Mouse (Mus musculus): ENCODE measurements around the gene Gm1673. TPM values are rescaled to one million over a fixed set of nuclear protein-coding genes. Genes with fewer than 3 reads are reported as not detected.
A peak's percentile ranks its signal among the peaks of the same experiment; 100 is the strongest.

Gm1673 gene
- polyA plus RNA-seq, 1 experiment: 92.9 TPM

GRCm38 (mm10) chr5:33996694-33997045 lies 13.4 kb downstream of the Gm1673 start:
- Histone ChIP-seq H3K4me1 (peaks cover 34% of the 10 kb centered on the region), H3K36me3 (replicated peaks; ENCODE audit: low read length) (no peaks in the 10 kb centered on the region), H3K4me3 (replicated peaks) (peak overlapping the region; percentile 92), H3K27me3 (replicated peaks) (peaks cover 78% of the 10 kb centered on the region), H3K9me3 (peaks cover 23% of the 10 kb centered on the region)
- TF ChIP-seq FLI1 (IDR thresholded peaks at IDR 0.05; ENCODE audit: low read length): no peak
- no peak for TF ChIP-seq GATA1 (IDR thresholded peaks at IDR 0.05; ENCODE audit: borderline replicate concordance, low read length)

GRCm38 (mm10) chr5:33997051-33997741 lies 14.0 kb downstream of the Gm1673 start:
- Histone ChIP-seq H3K4me1 (peaks cover 34% of the 10 kb centered on the region), H3K4me3 (replicated peaks) (peak overlapping the region; percentile 92), H3K36me3 (replicated peaks; ENCODE audit: low read length) (no peaks in the 10 kb centered on the region), H3K9me3 (peaks cover 21% of the 10 kb centered on the region), H3K27me3 (replicated peaks) (peaks cover 83% of the 10 kb centered on the region)
- no peak for TF ChIP-seq FLI1 (IDR thresholded peaks at IDR 0.05; ENCODE audit: low read length)
- TF ChIP-seq GATA1 (IDR thresholded peaks at IDR 0.05; ENCODE audit: borderline replicate concordance, low read length): no peak

- H3K36me3 ChIP-seq (replicated peaks; ENCODE audit: low read length): no peaks in the 10 kb centered on the region
- TF ChIP-seq FLI1 (IDR thresholded peaks at IDR 0.05; ENCODE audit: low read length): no peak
- no peak for TF ChIP-seq GATA1 (IDR thresholded peaks at IDR 0.05; ENCODE audit: borderline replicate concordance, low read length)
- peaks cover 90% of the 10 kb centered on the region for H3K27me3 ChIP-seq (replicated peaks)
- peaks cover 34% of the 10 kb centered on the region for H3K4me1 ChIP-seq
- peaks cover 18% of the 10 kb centered on the region for H3K9me3 ChIP-seq
- H3K4me3 ChIP-seq (replicated peaks): peak overlapping the region; percentile 56
Observed at GRCm38 (mm10) chr5:33997829-33998504, 14.7 kb downstream of the Gm1673 start.

GRCm38 (mm10) chr5:33998505-33998877 lies 15.3 kb downstream of the Gm1673 start:
- H3K4me1 ChIP-seq: peaks cover 34% of the 10 kb centered on the region
- H3K4me3 ChIP-seq (replicated peaks): no peak overlapping the region
- no peak for TF ChIP-seq GATA1 (IDR thresholded peaks at IDR 0.05; ENCODE audit: borderline replicate concordance, low read length)
- no peak for TF ChIP-seq FLI1 (IDR thresholded peaks at IDR 0.05; ENCODE audit: low read length)
- peaks cover 95% of the 10 kb centered on the region for H3K27me3 ChIP-seq (replicated peaks)
- H3K36me3 ChIP-seq (replicated peaks; ENCODE audit: low read length): no peaks in the 10 kb centered on the region
- H3K9me3 ChIP-seq: peaks cover 18% of the 10 kb centered on the region

GRCm38 (mm10) chr5:33999466-34000090 lies 16.3 kb downstream of the Gm1673 start:
- Histone ChIP-seq H3K4me1 (peaks cover 34% of the 10 kb centered on the region), H3K9me3 (peaks cover 12% of the 10 kb centered on the region), H3K27me3 (replicated peaks) (peaks cover 99% of the 10 kb centered on the region), H3K4me3 (replicated peaks) (no peak overlapping the region), H3K36me3 (replicated peaks; ENCODE audit: low read length) (no peaks in the 10 kb centered on the region)
- no peak for TF ChIP-seq GATA1 (IDR thresholded peaks at IDR 0.05; ENCODE audit: borderline replicate concordance, low read length)
- no peak for TF ChIP-seq FLI1 (IDR thresholded peaks at IDR 0.05; ENCODE audit: low read length)

GRCm38 (mm10) chr5:34000809-34001208 lies 17.6 kb downstream of the Gm1673 start:
- Histone ChIP-seq H3K27me3 (replicated peaks) (peaks cover 98% of the 10 kb centered on the region), H3K36me3 (replicated peaks; ENCODE audit: low read length) (no peaks in the 10 kb centered on the region), H3K4me1 (peaks cover 30% of the 10 kb centered on the region), H3K4me3 (replicated peaks) (peak overlapping the region; percentile 46), H3K9me3 (peaks cover under 1% of the 10 kb centered on the region; the same call in 1 of the 2 replicates)
- no peak for TF ChIP-seq GATA1 (IDR thresholded peaks at IDR 0.05; ENCODE audit: borderline replicate concordance, low read length)
- no peak for TF ChIP-seq FLI1 (IDR thresholded peaks at IDR 0.05; ENCODE audit: low read length)

- Histone ChIP-seq H3K9me3 (no peaks in the 10 kb centered on the region; the same call in 1 of the 2 replicates), H3K27me3 (replicated peaks) (peaks cover 98% of the 10 kb centered on the region), H3K4me3 (replicated peaks) (no peak overlapping the region), H3K36me3 (replicated peaks; ENCODE audit: low read length) (no peaks in the 10 kb centered on the region), H3K4me1 (peaks cover 24% of the 10 kb centered on the region)
- no peak for TF ChIP-seq GATA1 (IDR thresholded peaks at IDR 0.05; ENCODE audit: borderline replicate concordance, low read length)
- no peak for TF ChIP-seq FLI1 (IDR thresholded peaks at IDR 0.05; ENCODE audit: low read length)
Observed at GRCm38 (mm10) chr5:34001401-34001800, 18.2 kb downstream of the Gm1673 start.

- Histone ChIP-seq H3K4me1 (peaks cover 11% of the 10 kb centered on the region; the same call in 1 of the 2 replicates), H3K36me3 (replicated peaks; ENCODE audit: low read length) (no peaks in the 10 kb centered on the region), H3K27me3 (replicated peaks) (peaks cover 98% of the 10 kb centered on the region), H3K9me3 (no peaks in the 10 kb centered on the region; the same call in 1 of the 2 replicates), H3K4me3 (replicated peaks) (no peak overlapping the region)
- TF ChIP-seq GATA1 (IDR thresholded peaks at IDR 0.05; ENCODE audit: borderline replicate concordance, low read length) (no peak), FLI1 (IDR thresholded peaks at IDR 0.05; ENCODE audit: low read length) (no peak)
Observed at GRCm38 (mm10) chr5:34002636-34003035, 19.4 kb downstream of the Gm1673 start.

- Histone ChIP-seq H3K9me3 (no peaks in the 10 kb centered on the region), H3K27me3 (replicated peaks) (peaks cover 98% of the 10 kb centered on the region)
- TF ChIP-seq GATA1 (IDR thresholded peaks at IDR 0.05; ENCODE audit: borderline replicate concordance, low read length): no peak
- TF ChIP-seq FLI1 (IDR thresholded peaks at IDR 0.05; ENCODE audit: low read length): no peak
Observed at GRCm38 (mm10) chr5:34004618-34005017, 21.4 kb downstream of the Gm1673 start.

GRCm38 (mm10) chr5:34006832-34007231 lies 23.6 kb downstream of the Gm1673 start:
- H3K36me3 ChIP-seq (replicated peaks; ENCODE audit: low read length): no peaks in the 10 kb centered on the region
- no peak for TF ChIP-seq FLI1 (IDR thresholded peaks at IDR 0.05; ENCODE audit: low read length)
- TF ChIP-seq GATA1 (IDR thresholded peaks at IDR 0.05; ENCODE audit: borderline replicate concordance, low read length): no peak
- H3K9me3 ChIP-seq: no peaks in the 10 kb centered on the region
- peaks cover 96% of the 10 kb centered on the region for H3K27me3 ChIP-seq (replicated peaks)
- no peaks in the 10 kb centered on the region for H3K4me1 ChIP-seq
- H3K4me3 ChIP-seq (replicated peaks): no peak overlapping the region

More at GRCm38 (mm10) chr5:34004618-34005017, 21.4 kb downstream of the Gm1673 start:
- H3K36me3 ChIP-seq (replicated peaks; ENCODE audit: low read length): no peaks in the 10 kb centered on the region
- H3K4me1 ChIP-seq: peaks cover 11% of the 10 kb centered on the region; the same call in 1 of the 2 replicates
- no peak overlapping the region for H3K4me3 ChIP-seq (replicated peaks)

Data from megakaryocyte, embryonic 14.5 days (primary cell).